Mouse (Mus musculus) MEL (cell line): ENCODE data around the gene Gm45234. TPM values are rescaled to one million over a fixed set of nuclear protein-coding genes. Genes with fewer than 3 reads are reported as not detected.

Source experiments
- DNase-seq: peaks from one replicate; pipeline ENCODE4 v3.0.0; 2011; ENCODE audit warnings: low read depth, low spot score
- H3K27ac ChIP-seq: 2 replicates; pipeline ENCODE4 v1.5.1; 2012; ENCODE audit warnings: low read depth, mild to moderate bottlenecking, control low read depth, low read length, moderate library complexity; ENCODE audit not compliant: control insufficient read depth
- H3K27me3 ChIP-seq, 2 experiments: fragments of 150-350 bp in 1 of 2; sonication (generic) in 1 of 2; 2 replicates each; pipeline ENCODE4 v1.6.1; 2012; ENCODE audit warnings: low read length in 2 of 2, mild to moderate bottlenecking in 2 of 2, improper control_type of control experiment in 1 of 2, moderate library complexity in 1 of 2; ENCODE audit not compliant: insufficient read depth in 2 of 2, control insufficient read depth in 1 of 2
- H3K36me3 ChIP-seq, 2 experiments: 2 replicates each; pipeline ENCODE4 v1.6.1; 2012 to 2014; ENCODE audit warnings: low read length in 2 of 2, improper control_type of control experiment in 1 of 2, inconsistent platforms in 1 of 2, mild to moderate bottlenecking in 1 of 2; ENCODE audit not compliant: insufficient read depth in 2 of 2, control insufficient read depth in 1 of 2
- H3K4me1 ChIP-seq, 2 experiments: fragments of 150-350 bp in 1 of 2; sonication (generic) in 1 of 2; 2 replicates each; pipeline ENCODE4 v1.6.1; 2012; ENCODE audit warnings: low read length in 2 of 2, improper control_type of control experiment in 1 of 2, mild to moderate bottlenecking in 1 of 2; ENCODE audit not compliant: insufficient read depth in 2 of 2, control insufficient read depth in 1 of 2
- H3K4me3 ChIP-seq, 2 experiments: fragments of 150-350 bp in 1 of 2; sonication (generic) in 1 of 2; 2 replicates each; pipeline ENCODE4 v1.5.1; 2012; ENCODE audit warnings: low read depth in 2 of 2, low read length in 2 of 2, mild to moderate bottlenecking in 2 of 2, moderate library complexity in 2 of 2, control low read depth in 1 of 2, improper control_type of control experiment in 1 of 2; ENCODE audit not compliant: control insufficient read depth in 1 of 2, insufficient read depth in 1 of 2
- H3K79me2 ChIP-seq: 2 replicates; pipeline ENCODE4 v1.6.1; 2012; ENCODE audit warnings: mild to moderate bottlenecking, low read length, moderate library complexity; ENCODE audit not compliant: control insufficient read depth, poor library complexity, insufficient read depth
- H3K9ac ChIP-seq: 2 replicates; pipeline ENCODE4 v1.6.1; 2012; ENCODE audit warnings: low read depth, mild to moderate bottlenecking, control low read depth, low read length, moderate library complexity; ENCODE audit not compliant: control insufficient read depth, poor library complexity, severe bottlenecking
- H3K9me3 ChIP-seq: fragments of 150-350 bp; sonication (generic); replicated peaks from 2 replicates; pipeline ENCODE4 v1.6.1; 2012; ENCODE audit warnings: mild to moderate bottlenecking, low read length, improper control_type of control experiment, moderate library complexity; ENCODE audit not compliant: insufficient read depth
- BHLHE40 ChIP-seq: IDR thresholded peaks from 2 replicates; pipeline ENCODE4 v1.6.1; 2012; ENCODE audit warnings: low read depth, mild to moderate bottlenecking, inconsistent platforms, low read length, improper control_type of control experiment, borderline replicate concordance
- CTCF ChIP-seq, 3 experiments: IDR thresholded peaks in 2 of 3; conservative IDR thresholded peaks in 1 of 3; 2 replicates each; pipeline ENCODE4 v1.5.1; 2011 to 2012; ENCODE audit warnings: low read length in 3 of 3, low read depth in 2 of 3, mild to moderate bottlenecking in 2 of 3, improper control_type of control experiment in 1 of 3, inconsistent platforms in 1 of 3, mixed read lengths in 1 of 3, moderate library complexity in 1 of 3; ENCODE audit not compliant: control insufficient read depth in 1 of 3, insufficient read depth in 1 of 3, poor library complexity in 1 of 3, severe bottlenecking in 1 of 3
- E2F4 ChIP-seq: IDR thresholded peaks from 2 replicates; pipeline ENCODE4 v1.6.1; 2011; ENCODE audit warnings: low read depth, low read length, improper control_type of control experiment, borderline replicate concordance
- ELF1 ChIP-seq: IDR thresholded peaks from 2 replicates; pipeline ENCODE4 v1.6.1; 2014; ENCODE audit warnings: low read depth, mild to moderate bottlenecking, inconsistent platforms, low read length, improper control_type of control experiment, moderate library complexity
- EP300 ChIP-seq, 2 experiments: IDR thresholded peaks; 2 replicates each; pipeline ENCODE4 v1.6.1; 2011; ENCODE audit warnings: improper control_type of control experiment in 2 of 2, low read length in 2 of 2, low read depth in 1 of 2, mild to moderate bottlenecking in 1 of 2
- ETS1 ChIP-seq: IDR thresholded peaks from 2 replicates; pipeline ENCODE4 v1.6.1; 2012; ENCODE audit warnings: low read depth, mild to moderate bottlenecking, inconsistent platforms, low read length, improper control_type of control experiment, moderate library complexity
- GABPA ChIP-seq: IDR thresholded peaks from 2 replicates; pipeline ENCODE4 v1.6.1; 2012; ENCODE audit warnings: low read depth, mild to moderate bottlenecking, inconsistent platforms, low read length, improper control_type of control experiment, moderate library complexity
- GATA1 ChIP-seq: IDR thresholded peaks from 2 replicates; pipeline ENCODE4 v1.6.1; 2011; ENCODE audit warnings: low read depth, low read length, improper control_type of control experiment
- HCFC1 ChIP-seq: IDR thresholded peaks from 2 replicates; pipeline ENCODE4 v1.6.1; 2012; ENCODE audit warnings: low read depth, mild to moderate bottlenecking, inconsistent platforms, low read length, improper control_type of control experiment, moderate library complexity
- KAT2A ChIP-seq: conservative IDR thresholded peaks from 2 replicates; pipeline ENCODE4 v1.6.1; 2012; ENCODE audit warnings: low read depth, low read length, improper control_type of control experiment, inconsistent platforms
- MAFK ChIP-seq: IDR thresholded peaks from 2 replicates; pipeline ENCODE4 v1.6.1; 2011; ENCODE audit warnings: low read depth, mild to moderate bottlenecking, low read length, improper control_type of control experiment, borderline replicate concordance
- MAX ChIP-seq: IDR thresholded peaks from 2 replicates; pipeline ENCODE4 v1.6.1; 2011; ENCODE audit warnings: low read length, improper control_type of control experiment
- MXI1 ChIP-seq: IDR thresholded peaks from 2 replicates; pipeline ENCODE4 v1.6.1; 2011; ENCODE audit warnings: mild to moderate bottlenecking, low read depth, low read length, improper control_type of control experiment
- MYB ChIP-seq: IDR thresholded peaks from 2 replicates; pipeline ENCODE4 v1.6.1; 2011; ENCODE audit warnings: mild to moderate bottlenecking, low read depth, low read length, improper control_type of control experiment
- MYC ChIP-seq: IDR thresholded peaks from 2 replicates; pipeline ENCODE4 v1.6.1; 2011; ENCODE audit warnings: low read depth, mild to moderate bottlenecking, low read length, improper control_type of control experiment, moderate library complexity
- NELFE ChIP-seq: IDR thresholded peaks from 2 replicates; pipeline ENCODE4 v1.6.1; 2011; ENCODE audit warnings: low read depth, low read length, improper control_type of control experiment
- NRF1 ChIP-seq: IDR thresholded peaks from 2 replicates; pipeline ENCODE4 v1.6.1; 2014; ENCODE audit warnings: low read depth, mild to moderate bottlenecking, inconsistent platforms, low read length, improper control_type of control experiment, moderate library complexity; ENCODE audit not compliant: poor library complexity, insufficient read depth, severe bottlenecking
- POLR2A ChIP-seq, 2 experiments: IDR thresholded peaks; 2 replicates each; pipeline ENCODE4 v1.6.1; 2011 to 2012; ENCODE audit warnings: low read length in 2 of 2, mild to moderate bottlenecking in 2 of 2, control low read depth in 1 of 2, improper control_type of control experiment in 1 of 2, low read depth in 1 of 2, moderate library complexity in 1 of 2; ENCODE audit not compliant: control insufficient read depth in 1 of 2, insufficient read depth in 1 of 2, poor library complexity in 1 of 2
- POLR2AphosphoS2 ChIP-seq: IDR thresholded peaks from 2 replicates; pipeline ENCODE4 v1.6.1; 2011; ENCODE audit warnings: low read length, improper control_type of control experiment
- POLR2AphosphoS5 ChIP-seq: IDR thresholded peaks from 2 replicates; pipeline ENCODE4 v1.6.1; 2012; ENCODE audit warnings: low read depth, borderline replicate concordance, mild to moderate bottlenecking, inconsistent platforms, low read length, moderate library complexity, mixed read lengths
- RAD21 ChIP-seq: IDR thresholded peaks from 2 replicates; pipeline ENCODE4 v1.6.1; 2011; ENCODE audit warnings: mild to moderate bottlenecking, low read depth, low read length, improper control_type of control experiment
- RCOR1 ChIP-seq: IDR thresholded peaks from 2 replicates; pipeline ENCODE4 v1.6.1; 2012; ENCODE audit warnings: low read depth, mild to moderate bottlenecking, inconsistent platforms, low read length, improper control_type of control experiment
- SIN3A ChIP-seq: IDR thresholded peaks from 2 replicates; pipeline ENCODE4 v1.6.1; 2012; ENCODE audit warnings: low read length, improper control_type of control experiment, inconsistent platforms
- SMC3 ChIP-seq: IDR thresholded peaks from 2 replicates; pipeline ENCODE4 v1.6.1; 2011; ENCODE audit warnings: low read depth, low read length, improper control_type of control experiment
- TAL1 ChIP-seq: IDR thresholded peaks from 2 replicates; pipeline ENCODE4 v1.6.1; 2012; ENCODE audit warnings: mild to moderate bottlenecking, inconsistent platforms, low read length, moderate library complexity, mixed read lengths
- TBP ChIP-seq: IDR thresholded peaks from 2 replicates; pipeline ENCODE4 v1.8.0; 2011; ENCODE audit warnings: low read depth, low read length, improper control_type of control experiment
- TCF12 ChIP-seq: IDR thresholded peaks from 2 replicates; pipeline ENCODE4 v1.6.1; 2014; ENCODE audit warnings: low read depth, mild to moderate bottlenecking, inconsistent platforms, low read length, improper control_type of control experiment, moderate library complexity
- USF1 ChIP-seq: IDR thresholded peaks from 2 replicates; pipeline ENCODE4 v1.6.1; 2014; ENCODE audit warnings: low read depth, mild to moderate bottlenecking, inconsistent platforms, low read length, improper control_type of control experiment, moderate library complexity
- ZC3H11A ChIP-seq: IDR thresholded peaks from 2 replicates; pipeline ENCODE4 v1.6.1; 2012; ENCODE audit warnings: low read depth, mild to moderate bottlenecking, inconsistent platforms, low read length, improper control_type of control experiment
- ZKSCAN1 ChIP-seq: IDR thresholded peaks from 2 replicates; pipeline ENCODE4 v1.6.1; 2012; ENCODE audit warnings: low read depth, mild to moderate bottlenecking, inconsistent platforms, low read length, improper control_type of control experiment, moderate library complexity
- ZMIZ1 ChIP-seq: IDR thresholded peaks from 2 replicates; pipeline ENCODE4 v1.6.1; 2012; ENCODE audit warnings: low read depth, mild to moderate bottlenecking, inconsistent platforms, low read length, improper control_type of control experiment, moderate library complexity
- polyA plus RNA-seq, 2 experiments: library from polyadenylated mRNA; stranded (reverse) in 1 of 2; unstranded in 1 of 2; fragments of >175 nt in 1 of 2; fragments of >200 nt in 1 of 2; gene quantifications; 2 replicates each; pipeline versions ENCODE4 v1.2.1 to v1.2.4; 2012; ENCODE audit warnings: low replicate concordance in 2 of 2, low read depth in 1 of 2; ENCODE audit not compliant: insufficient read length in 2 of 2, insufficient read depth in 1 of 2, missing spikeins in 1 of 2
- total RNA-seq: library from RNA; depleted of rRNA; stranded (reverse); fragments of 300-350 nt; gene quantifications from 2 replicates; pipeline ENCODE4 v1.2.3, GENCODE M21; 2012

Gene Gm45234
- total and polyA plus RNA-seq, 3 experiments = 0.15 TPM; not detected in 2

- no peak overlapping the region for H3K9ac ChIP-seq
- peaks cover 0 to 27% of the 10 kb centered on the region in 2 experiments; a peak in 2 of 4 replicates for H3K36me3 ChIP-seq
- TF ChIP-seq GABPA = no peak
- TF ChIP-seq RAD21 = no peak
- TF ChIP-seq KAT2A = no peak
- no peak for TF ChIP-seq USF1
- no peak for TF ChIP-seq MAFK
- no peak for TF ChIP-seq ZMIZ1
- TF ChIP-seq ETS1 = no peak
- no peak for TF ChIP-seq POLR2AphosphoS2
- no peak for TF ChIP-seq TBP
- no peak overlapping the region for H3K27ac ChIP-seq
- H3K4me1 ChIP-seq = peaks cover 17 to 32% of the 10 kb centered on the region in 2 experiments
- no peaks in the 10 kb centered on the region for H3K27me3 ChIP-seq
- DNase-seq = no peak
- no peaks in the 10 kb centered on the region for H3K9me3 ChIP-seq
- H3K79me2 ChIP-seq = peaks cover 11% of the 10 kb centered on the region
- H3K4me3 ChIP-seq = no peak overlapping the region
Observed at GRCm38 (mm10) chr6:124737040-124737439, 18.8 kb downstream of the Gm45234 start.

GRCm38 (mm10) chr6:124734417-124734816, 21.4 kb downstream of the Gm45234 start:
- peaks cover 16% of the 10 kb centered on the region for H3K79me2 ChIP-seq
- DNase-seq = peak; percentile 85
- H3K27me3 ChIP-seq = no peaks in the 10 kb centered on the region
- peaks cover 0 to 28% of the 10 kb centered on the region in 2 experiments; a peak in 2 of 4 replicates for H3K36me3 ChIP-seq
- no peaks in the 10 kb centered on the region for H3K9me3 ChIP-seq
- H3K27ac ChIP-seq = peak overlapping the region; percentile 87
- H3K4me3 ChIP-seq = no peak overlapping the region
- H3K4me1 ChIP-seq = peaks cover 14 to 33% of the 10 kb centered on the region in 2 experiments
- no peak overlapping the region for H3K9ac ChIP-seq
- TF ChIP-seq MYB (no peak), CTCF (IDR thresholded peaks at IDR 0.05 in 2 of 3, conservative IDR thresholded peaks at IDR 0.05 in 1 of 3; ENCODE audit: control insufficient read depth in 1 of 3, insufficient read depth in 1 of 3, low read depth in 2 of 3, low read length in 3 of 3, poor library complexity in 1 of 3, severe bottlenecking in 1 of 3) (no peak), TAL1 (peak; percentile 51), BHLHE40 (0 out of 2 replicates have a peak, but pooled peaks have one; percentile 23), POLR2AphosphoS5 (no peak), SMC3 (peak; percentile 24; the same call in 1 of the 2 replicates), TCF12 (peak; percentile 56), NRF1 (no peak), RAD21 (no peak), GATA1 (peak; percentile 45; the same call in 1 of the 2 replicates), E2F4 (no peak), USF1 (no peak), ELF1 (no peak), HCFC1 (0 out of 2 replicates have a peak, but pooled peaks have one; percentile 21), MAX (0 out of 2 replicates have a peak, but pooled peaks have one; percentile 20), RCOR1 (peak; percentile 63), NELFE (no peak), EP300 (IDR thresholded peaks at IDR 0.05; ENCODE audit: low read depth in 1 of 2, low read length in 2 of 2) (peak; percentile 48 to 54; a peak in 3 of 4 replicates), MYC (no peak), ZC3H11A (no peak), TBP (peak; percentile 82), MXI1 (peak; percentile 38; the same call in 1 of the 2 replicates), MAFK (no peak), ETS1 (peak; percentile 46; the same call in 1 of the 2 replicates), ZKSCAN1 (no peak), SIN3A (peak; percentile 51), POLR2A (IDR thresholded peaks at IDR 0.05; ENCODE audit: control insufficient read depth in 1 of 2, insufficient read depth in 1 of 2, low read depth in 1 of 2, low read length in 2 of 2, poor library complexity in 1 of 2) (no peak)
